Mouse (Mus musculus) heart, embryonic 14.5 days (tissue): ENCODE measurements around the gene Catspere2. TPM values are rescaled to one million over a fixed set of nuclear protein-coding genes. Genes with fewer than 3 reads are reported as not detected.
"Not testable (repeated sequence)": the region's sequence is repeated elsewhere in the genome, so short reads cannot be mapped to it uniquely, and the experiment has no call there.

ENCODE experiments used
- ATAC-seq: fragments of 200-750 bp; cut with Nextera tagmentation; 2 replicates; pipeline ENCODE4 v1.8.0; 2017; ENCODE audit warnings: low read depth, moderate TSS enrichment; ENCODE audit not compliant: insufficient number of reproducible peaks, insufficient read depth, low FRiP score
- H3K27ac ChIP-seq, 2 experiments: fragments of 200-500 bp in 1 of 2; fragments of 300-500 bp in 1 of 2; sonication (generic) in 1 of 2; replicated peaks in 1 of 2; 2 replicates each; pipeline ENCODE4 v1.5.1; 2012 to 2014; ENCODE audit warnings: low read depth in 2 of 2, low read length in 2 of 2, control low read depth in 1 of 2, mild to moderate bottlenecking in 1 of 2, mixed read lengths in 1 of 2; ENCODE audit not compliant: control insufficient read depth in 1 of 2, insufficient read depth in 1 of 2
- H3K27me3 ChIP-seq: fragments of 300-500 bp; sonication (generic); 2 replicates; pipeline ENCODE4 v1.6.1; 2014; ENCODE audit warnings: mild to moderate bottlenecking, low read length, control low read depth; ENCODE audit not compliant: control insufficient read depth, insufficient read depth
- H3K36me3 ChIP-seq: fragments of 300-500 bp; sonication (generic); 2 replicates; pipeline ENCODE4 v1.6.1; 2014; ENCODE audit warnings: mild to moderate bottlenecking, control low read depth, low read length, mixed read lengths; ENCODE audit not compliant: control insufficient read depth, insufficient read depth
- H3K4me1 ChIP-seq, 2 experiments: fragments of 200-500 bp in 1 of 2; fragments of 300-500 bp in 1 of 2; sonication (generic) in 1 of 2; 2 replicates each; pipeline ENCODE4 v1.6.1; 2012 to 2014; ENCODE audit warnings: low read length in 2 of 2, control low read depth in 1 of 2, mixed read lengths in 1 of 2; ENCODE audit not compliant: control insufficient read depth in 2 of 2, insufficient read depth in 2 of 2
- H3K4me2 ChIP-seq: fragments of 300-500 bp; sonication (generic); 2 replicates; pipeline ENCODE4 v1.6.1; 2014; ENCODE audit warnings: mild to moderate bottlenecking, low read length
- H3K4me3 ChIP-seq, 2 experiments: fragments of 200-500 bp in 1 of 2; fragments of 300-500 bp in 1 of 2; sonication (generic) in 1 of 2; 2 replicates each; pipeline ENCODE4 v1.5.1; 2012 to 2014; ENCODE audit warnings: low read length in 2 of 2, mild to moderate bottlenecking in 2 of 2, control low read depth in 1 of 2, low read depth in 1 of 2, moderate library complexity in 1 of 2; ENCODE audit not compliant: control insufficient read depth in 1 of 2, insufficient read depth in 1 of 2
- H3K9ac ChIP-seq: fragments of 300-500 bp; sonication (generic); 2 replicates; pipeline ENCODE4 v1.6.1; 2014; ENCODE audit warnings: mild to moderate bottlenecking, low read length
- H3K9me3 ChIP-seq: fragments of 300-500 bp; sonication (generic); 2 replicates; pipeline ENCODE4 v1.6.1; 2016; ENCODE audit warnings: low read length, control low read depth; ENCODE audit not compliant: control insufficient read depth
- WGBS: fragments of 180-500 bp; shearing (Covaris S2); extraction: QIAGEN DNeasy Blood & Tissue Kit; methylation state at CpG from one replicate; pipeline ENCODE4 v1.1.7; 2014; 5-methylcytosine and 5-hydroxymethylcytosine counted together
- polyA plus RNA-seq: library from polyadenylated mRNA; unstranded; fragments of >200 nt; fragmentation: Nextera tagmentation; extraction: Ambion mirVana; gene quantifications from 2 replicates; pipeline ENCODE4 v1.2.1, GENCODE M21; 2014

Gene Catspere2
- polyA plus RNA-seq, 1 experiment from 2014 or later: 0.26 TPM

GRCm38 (mm10) chr1:178187810-178188209 lies 204.6 kb downstream of the Catspere2 start:
- H3K9me3 ChIP-seq, H3K36me3 ChIP-seq, H3K27me3 ChIP-seq: not testable (repeated sequence)
- Histone ChIP-seq H3K4me3 (peak overlapping the region; percentile 64 to 90), H3K27ac (peak overlapping the region; percentile 80 to 82), H3K4me1 (peaks cover 0 to 19% of the 10 kb centered on the region in 2 experiments; a peak in 2 of 4 replicates), H3K9ac (peak overlapping the region; percentile 71), H3K4me2 (peak overlapping the region; percentile 43)
- ATAC-seq: peak; percentile 71
- under 1% methylated on average over 19 of the region's 38 CpGs for whole genome bisulfite sequencing

- Histone ChIP-seq H3K27ac (peak overlapping the region in 1 of 2 experiments; percentile 47; a peak in 1 of 4 replicates), H3K27me3 (no peaks in the 10 kb centered on the region), H3K36me3 (0 out of 2 replicates have a peak, but pooled peaks cover 2% of the 10 kb centered on the region), H3K9me3 (no peaks in the 10 kb centered on the region), H3K4me3 (peak overlapping the region; percentile 47 to 49), H3K4me1 (peaks cover 0 to 19% of the 10 kb centered on the region in 2 experiments; a peak in 2 of 4 replicates), H3K4me2 (peak overlapping the region; percentile 81), H3K9ac (peak overlapping the region; percentile 73)
- no peak for ATAC-seq
- WGBS: 6% methylated on average over 13 of the region's 13 CpGs
These were observed 205.2 kb downstream of the Catspere2 start for GRCm38 (mm10) chr1:178188386-178188785.

- H3K36me3 ChIP-seq: peaks cover 3% of the 10 kb centered on the region; the same call in 1 of the 2 replicates
- no peaks in the 10 kb centered on the region for H3K27me3 ChIP-seq
- H3K9ac ChIP-seq: no peak overlapping the region
- 70% methylated on average over 10 of the region's 10 CpGs for WGBS
- H3K4me1 ChIP-seq: peaks cover 3 to 13% of the 10 kb centered on the region in 2 experiments
- H3K27ac ChIP-seq: peak overlapping the region; percentile 53 to 57; a peak in 3 of 4 replicates
- no peak for ATAC-seq
- H3K4me3 ChIP-seq: no peak overlapping the region
- 0 out of 2 replicates have a peak, but pooled peaks cover 3% of the 10 kb centered on the region for H3K9me3 ChIP-seq
- no peak overlapping the region for H3K4me2 ChIP-seq
These were observed 222.6 kb downstream of the Catspere2 start for GRCm38 (mm10) chr1:178205701-178206325.

GRCm38 (mm10) chr1:178207856-178208255 lies 224.6 kb downstream of the Catspere2 start:
- not testable (repeated sequence) for H3K9ac ChIP-seq, H3K4me2 ChIP-seq
- WGBS: 89% methylated on average over 4 of the region's 4 CpGs

GRCm38 (mm10) chr1:178209966-178210365 lies 226.7 kb downstream of the Catspere2 start:
- Histone ChIP-seq H3K27ac (peak overlapping the region; percentile 46 to 56; a peak in 2 of 4 replicates), H3K4me1 (peaks cover 3 to 13% of the 10 kb centered on the region in 2 experiments), H3K4me2 (no peak overlapping the region), H3K36me3 (no peaks in the 10 kb centered on the region), H3K4me3 (no peak overlapping the region), H3K27me3 (no peaks in the 10 kb centered on the region), H3K9ac (no peak overlapping the region), H3K9me3 (no peaks in the 10 kb centered on the region)
- no peak for ATAC-seq

More at GRCm38 (mm10) chr1:178207856-178208255, 224.6 kb downstream of the Catspere2 start:
- not testable (repeated sequence) for H3K36me3 ChIP-seq, H3K27ac ChIP-seq, H3K27me3 ChIP-seq, H3K9me3 ChIP-seq, H3K4me3 ChIP-seq, ATAC-seq
- peaks cover 3 to 13% of the 10 kb centered on the region in 2 experiments for H3K4me1 ChIP-seq

- Histone ChIP-seq H3K9me3 (no peaks in the 10 kb centered on the region), H3K4me1 (peaks cover 0 to 11% of the 10 kb centered on the region in 2 experiments; a peak in 2 of 4 replicates)
- no peak for ATAC-seq
These were observed 233.9 kb downstream of the Catspere2 start for GRCm38 (mm10) chr1:178217157-178217556.

GRCm38 (mm10) chr1:178218305-178218704 lies 235.1 kb downstream of the Catspere2 start:
- Histone ChIP-seq H3K4me1 (peaks cover 0 to 11% of the 10 kb centered on the region in 2 experiments; a peak in 2 of 4 replicates), H3K36me3 (no peaks in the 10 kb centered on the region), H3K9ac (no peak overlapping the region), H3K27ac (peak overlapping the region; percentile 72 to 96), H3K27me3 (no peaks in the 10 kb centered on the region), H3K4me2 (no peak overlapping the region), H3K9me3 (no peaks in the 10 kb centered on the region), H3K4me3 (no peak overlapping the region)
- no peak for ATAC-seq

More at GRCm38 (mm10) chr1:178217157-178217556, 233.9 kb downstream of the Catspere2 start:
- no peak overlapping the region for H3K4me2 ChIP-seq
- no peaks in the 10 kb centered on the region for H3K36me3 ChIP-seq
- H3K27ac ChIP-seq: no peak overlapping the region
- no peak overlapping the region for H3K4me3 ChIP-seq
- no peak overlapping the region for H3K9ac ChIP-seq
- H3K27me3 ChIP-seq: no peaks in the 10 kb centered on the region
